Mouse (Mus musculus): ENCODE data around the gene Mfsd12.
A peak's percentile ranks its signal among the peaks of the same experiment; 100 is the strongest.

Mfsd12 gene

DNA sequence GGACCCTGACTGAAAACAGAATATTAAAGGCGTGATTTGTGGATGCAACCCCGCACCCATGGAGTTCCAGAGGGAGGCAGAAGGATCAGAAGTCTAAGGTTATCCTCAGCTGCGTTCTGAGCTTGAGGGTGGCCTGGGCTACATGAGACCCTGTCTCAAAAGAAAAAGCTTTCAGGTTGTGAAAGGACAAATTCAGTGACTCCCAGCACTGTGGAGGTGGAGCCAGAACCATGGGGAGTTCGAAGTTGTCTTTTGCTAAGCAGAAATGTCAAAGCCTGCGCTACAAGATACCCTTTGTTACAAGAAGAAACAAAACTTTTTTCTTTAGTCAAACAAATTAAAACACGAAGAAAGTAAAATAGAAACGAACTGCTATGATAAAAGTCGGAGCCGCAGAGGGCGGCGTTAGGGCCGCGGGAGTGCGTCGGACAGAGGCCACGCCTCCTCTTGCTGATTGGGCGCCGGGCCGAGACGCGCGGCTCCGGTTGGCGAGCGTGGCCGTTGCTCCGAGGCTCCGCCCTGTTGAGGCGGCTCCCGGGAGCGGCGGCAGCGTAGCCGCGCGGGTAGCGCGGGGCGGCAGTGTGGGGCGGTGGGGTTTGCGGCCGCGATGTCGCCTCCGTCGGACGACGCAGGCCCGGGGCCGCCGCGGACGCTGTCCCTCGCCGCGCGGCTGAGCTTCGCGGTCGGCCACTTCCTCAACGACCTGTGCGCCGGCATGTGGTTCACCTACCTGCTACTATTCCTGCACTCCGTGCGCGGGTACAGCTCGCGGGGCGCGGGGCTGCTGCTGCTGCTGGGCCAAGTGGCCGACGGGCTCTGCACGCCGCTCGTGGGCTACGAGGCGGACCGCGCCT lies at the start of gene Mfsd12:
Mfsd12 (plus strand) TSS at position 501 of the 854 bp plus-strand sequence.
- DNase-seq (ENCODE audit: low read depth, low spot score) = no peak

DNA sequence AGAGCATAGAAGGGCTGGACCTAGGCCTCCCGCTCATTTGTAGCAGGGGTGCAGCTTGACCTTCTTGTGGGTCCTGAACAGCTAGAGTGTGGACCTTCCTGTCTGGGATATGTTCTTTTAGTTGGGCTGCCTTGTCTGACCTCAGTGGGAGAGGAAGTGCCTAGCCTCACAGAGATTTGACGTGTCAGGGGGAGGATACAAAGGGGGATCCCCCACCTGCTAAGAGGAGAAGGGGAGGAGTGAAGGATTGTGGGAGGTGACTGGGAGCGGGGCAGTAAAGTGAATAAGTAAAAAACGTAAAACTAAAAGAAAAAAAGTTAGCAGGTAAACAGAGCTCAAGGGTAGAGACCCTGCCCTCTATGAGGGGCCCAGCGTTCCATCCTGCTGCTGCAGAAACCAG lies 47.7 kb upstream of the Mfsd12 start:
- no peak for DNase-seq (ENCODE audit: low read depth, low spot score)

DNA sequence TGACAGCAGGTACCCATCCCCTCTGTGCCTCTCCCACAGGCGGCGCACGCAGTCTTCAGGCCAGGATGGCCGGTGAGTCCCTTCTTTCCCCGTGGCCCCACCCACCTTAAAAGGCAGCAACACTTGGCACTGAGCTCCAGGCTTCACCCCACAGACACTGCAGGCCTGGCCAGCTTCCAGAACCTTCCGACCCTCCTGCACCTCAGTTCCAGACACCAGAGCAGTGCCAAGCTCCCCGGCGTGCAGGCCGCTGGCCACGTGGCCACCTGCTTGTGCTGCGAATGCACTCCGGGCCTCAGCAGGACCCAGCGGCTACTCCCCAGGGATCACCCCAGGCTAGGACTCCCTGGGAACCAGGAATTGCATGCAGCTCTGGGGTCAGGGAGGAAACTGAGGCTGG lies 43.7 kb upstream of the Mfsd12 start:
- DNase-seq (ENCODE audit: low read depth, low spot score) = no peak

DNA sequence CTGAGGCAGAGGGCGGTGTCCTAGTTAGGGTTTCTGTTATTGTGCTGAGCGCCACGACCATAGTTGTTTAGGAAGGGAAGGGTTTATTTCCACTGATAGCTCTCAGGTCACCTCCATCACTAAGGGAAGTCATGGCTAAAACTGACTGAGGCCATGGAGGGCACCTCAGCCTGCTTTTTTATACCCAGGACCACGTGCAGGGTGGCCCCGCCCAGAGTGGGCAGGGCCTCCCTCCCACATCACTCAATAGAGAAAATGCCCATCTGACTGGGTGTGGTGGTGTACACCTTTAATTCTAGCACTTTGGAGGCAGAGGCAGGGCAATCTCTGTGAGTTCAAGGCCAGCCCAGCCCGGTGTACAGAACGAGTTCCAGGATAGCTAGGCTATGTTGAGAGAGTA lies 43.1 kb upstream of the Mfsd12 start:
- DNase-seq (ENCODE audit: low read depth, low spot score) = no peak

DNA sequence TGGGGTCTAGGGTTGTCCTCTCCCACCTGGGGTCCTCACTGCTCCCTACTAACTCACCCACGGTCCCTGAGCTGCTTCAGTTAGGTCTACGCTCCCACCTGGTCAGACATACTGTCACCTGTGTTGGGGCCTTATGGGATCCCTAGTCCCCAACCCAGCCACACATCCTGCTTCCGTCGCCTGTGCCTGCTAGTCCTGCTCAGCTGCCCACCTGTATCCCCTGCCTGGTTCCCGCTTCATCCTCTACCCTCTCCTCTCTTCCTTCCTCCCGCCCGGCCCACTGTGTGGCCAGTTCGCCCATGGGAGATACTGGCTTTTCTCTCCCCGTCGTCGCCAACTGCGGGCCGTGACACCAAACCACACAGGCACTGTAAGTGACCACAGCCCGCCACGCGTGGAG lies 41.7 kb upstream of the Mfsd12 start:
- no peak for DNase-seq (ENCODE audit: low read depth, low spot score)

DNA sequence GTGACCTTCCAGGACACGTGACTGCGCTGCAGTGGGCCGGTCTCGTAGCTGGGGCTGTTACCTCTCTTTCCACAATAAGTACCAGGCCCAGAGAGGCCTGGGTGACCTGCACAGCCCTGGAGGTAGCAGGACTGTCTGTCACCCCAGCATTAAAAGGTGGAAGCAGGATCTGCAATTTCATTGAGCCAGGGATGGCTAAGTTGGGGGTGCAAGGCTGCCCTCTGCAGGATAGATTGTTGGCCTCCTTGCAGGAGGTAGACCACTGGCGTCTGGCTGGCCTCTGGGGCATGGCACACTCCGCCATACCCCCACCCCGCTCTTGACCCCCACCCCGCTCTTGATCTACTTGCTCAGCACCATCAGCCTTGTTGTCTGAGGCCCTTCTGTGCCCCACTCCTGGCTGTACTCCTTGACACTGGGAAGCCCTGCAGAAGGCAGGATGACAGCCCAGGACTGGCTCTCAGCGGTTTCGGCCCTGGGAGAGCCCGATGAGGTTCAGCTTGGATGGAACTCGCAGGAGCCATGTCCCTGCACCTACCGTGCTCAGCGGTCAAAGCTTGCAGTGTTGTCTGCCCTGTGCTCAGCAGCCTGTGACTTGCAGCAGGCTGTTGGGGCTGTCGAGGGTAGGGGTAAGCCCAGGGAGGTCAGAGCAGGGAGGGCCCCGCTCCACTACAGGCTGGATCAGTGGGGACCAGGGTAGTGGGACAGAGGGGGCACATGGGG lies 40.8 kb upstream of the Mfsd12 start:
- DNase-seq (ENCODE audit: low read depth, low spot score) = no peak

DNA sequence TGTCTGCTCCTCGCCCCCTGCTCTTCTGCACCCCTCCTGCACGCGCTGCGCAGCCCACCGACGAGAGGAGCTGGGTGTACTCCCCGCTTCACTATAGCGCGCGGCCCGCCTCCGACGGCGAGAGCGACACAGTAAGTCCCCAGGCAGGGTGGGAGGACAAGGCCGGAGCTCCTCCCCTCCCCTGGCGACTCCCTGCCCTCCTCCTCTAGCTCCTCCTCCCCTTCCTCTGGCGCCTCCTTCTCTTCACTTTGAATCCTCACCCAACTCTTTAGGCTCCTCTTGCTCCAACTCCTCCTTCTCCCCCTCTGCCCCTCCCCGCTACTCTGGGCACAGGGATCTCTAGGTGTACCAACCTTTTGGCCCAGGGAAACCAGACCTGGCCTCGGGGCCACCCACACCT lies 40.0 kb upstream of the Mfsd12 start:
- DNase-seq (ENCODE audit: low read depth, low spot score) = peak; percentile 53

DNA sequence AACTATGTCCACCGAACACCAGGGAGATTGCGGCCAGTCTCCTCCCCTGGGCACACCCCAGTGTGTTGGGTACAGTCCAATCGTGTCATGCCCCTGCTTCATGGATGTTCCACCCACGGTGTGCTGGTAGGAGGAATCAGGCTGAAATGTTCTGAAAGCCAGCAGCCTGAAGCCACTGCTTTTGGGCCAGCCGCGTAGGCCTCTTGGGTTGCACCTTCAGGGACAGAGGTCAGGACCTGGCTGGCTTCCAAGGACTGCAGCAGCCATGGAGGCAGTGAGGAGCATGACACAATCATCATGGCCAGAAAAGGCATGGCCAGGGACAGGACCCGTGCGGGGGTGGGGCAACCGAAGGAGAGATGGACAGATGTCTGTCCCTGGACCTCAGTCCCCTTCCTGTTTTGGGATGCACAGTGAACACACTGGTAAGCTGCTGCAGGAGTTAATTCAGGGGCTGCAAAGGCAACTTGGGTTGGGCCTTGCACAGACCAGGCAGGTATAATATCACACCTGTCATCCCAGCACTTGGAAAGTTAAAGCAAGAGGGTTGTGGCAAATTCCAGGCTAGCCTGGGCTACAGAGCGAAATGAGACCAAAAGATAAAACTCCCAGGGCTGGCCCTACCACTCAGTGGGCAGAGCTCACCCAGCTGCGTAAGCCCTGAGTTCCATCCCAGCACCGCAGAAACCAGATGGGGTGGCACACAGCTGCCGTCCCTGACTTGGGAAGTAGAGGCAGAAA lies 38.5 kb upstream of the Mfsd12 start:
- no peak for DNase-seq (ENCODE audit: low read depth, low spot score)

DNA sequence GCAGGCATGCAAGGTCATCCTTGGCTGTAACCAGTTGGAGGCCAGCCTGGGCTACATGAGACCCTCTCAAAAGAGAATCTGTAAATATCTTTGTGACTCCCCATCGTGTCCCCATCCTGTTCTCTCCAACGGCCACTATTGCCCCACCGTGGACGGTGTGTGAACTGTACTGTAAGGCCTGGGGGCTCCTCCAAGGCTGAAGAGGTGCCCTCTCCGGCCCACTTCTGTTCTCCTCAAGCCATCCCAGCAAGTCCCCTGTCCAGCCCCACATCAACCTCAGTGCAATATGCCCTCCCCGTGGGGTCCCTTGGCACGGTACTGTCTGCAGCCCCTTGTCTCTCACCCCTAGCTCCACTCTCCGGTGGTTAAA lies 38.0 kb upstream of the Mfsd12 start:
- no peak for DNase-seq (ENCODE audit: low read depth, low spot score)

DNA sequence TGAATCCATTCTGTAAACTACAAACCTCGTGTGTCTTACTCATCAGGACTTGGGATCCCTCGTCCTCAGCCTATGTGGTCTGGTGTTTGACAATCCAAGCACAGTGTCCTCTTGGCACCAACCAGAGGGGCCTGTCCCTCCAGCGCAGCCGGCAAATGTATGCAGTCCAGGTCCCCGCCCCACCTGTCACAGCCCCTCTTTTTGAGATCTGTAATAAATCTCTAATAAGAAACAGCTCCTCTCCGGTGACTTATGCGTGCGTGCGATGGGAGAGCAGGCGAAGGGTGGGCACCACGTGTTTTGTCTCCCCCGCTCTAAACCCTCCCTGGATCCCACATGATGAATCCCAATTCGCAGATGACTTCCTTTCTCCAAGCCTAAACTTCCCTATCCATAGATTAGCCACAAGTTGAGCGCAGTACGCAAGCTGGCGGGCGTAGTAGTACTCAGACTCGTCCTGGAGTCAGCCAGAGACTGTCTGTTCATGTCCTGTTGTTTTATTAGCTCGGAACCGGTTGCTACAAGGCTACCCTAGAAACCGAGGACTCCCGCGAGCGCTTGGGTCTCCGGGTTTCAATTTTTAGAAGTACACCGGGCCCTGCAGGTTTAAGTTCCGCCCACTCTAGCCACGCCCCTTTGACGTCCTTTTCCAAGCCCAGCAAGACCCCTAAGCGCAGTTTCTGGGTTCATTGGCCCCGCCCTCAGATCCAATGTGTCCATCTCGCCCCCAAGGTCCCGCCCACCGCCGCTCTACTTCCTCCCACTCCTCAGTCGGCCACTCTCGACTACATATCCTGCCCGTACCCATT lies 37.3 kb upstream of the Mfsd12 start:
- peak; percentile 96 for DNase-seq (ENCODE audit: low read depth, low spot score)

DNA sequence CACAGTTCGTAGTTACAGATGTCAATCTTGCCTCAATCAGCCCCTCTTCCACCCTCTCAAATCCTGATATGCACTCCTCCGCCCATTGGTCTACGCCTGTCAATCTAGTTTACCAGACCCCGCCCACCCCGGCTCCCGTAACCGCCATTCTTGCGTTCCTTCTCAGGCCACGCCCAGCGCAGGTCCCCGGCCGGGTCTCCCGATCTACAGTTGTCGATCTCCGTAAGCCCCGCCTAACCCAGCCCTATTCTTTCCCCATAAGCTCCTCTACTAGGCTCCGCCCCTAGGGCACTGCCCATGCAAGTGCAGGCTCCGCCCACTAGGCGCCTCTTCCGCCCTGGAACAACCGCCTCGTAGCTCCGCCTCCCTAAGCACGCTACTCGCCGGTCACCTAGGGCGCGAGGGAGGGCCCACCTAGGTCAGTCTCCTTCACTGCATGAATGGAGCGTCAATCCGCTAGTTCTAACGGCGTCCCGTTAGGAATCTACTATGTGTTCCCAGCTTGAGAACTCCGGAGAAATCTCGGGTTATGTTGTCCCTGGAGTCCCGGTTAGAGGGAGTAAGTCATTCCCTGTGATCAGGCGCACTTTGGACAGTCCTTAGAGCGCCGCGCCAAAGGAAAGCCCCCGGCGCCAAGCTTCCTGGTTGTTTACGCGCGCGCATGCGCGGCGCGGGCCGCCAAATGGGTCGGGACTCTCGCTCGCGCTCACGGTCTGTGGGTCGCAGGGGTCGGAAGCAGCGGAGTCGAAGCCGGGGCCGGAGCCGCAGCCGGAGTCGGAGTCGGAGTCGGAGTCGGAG lies 36.5 kb upstream of the Mfsd12 start, which contains the start of gene Cactin:
Cactin (plus strand) TSS at position 554 of the 798 bp plus-strand sequence.
- DNase-seq (ENCODE audit: low read depth, low spot score) = peak; percentile 100

DNA sequence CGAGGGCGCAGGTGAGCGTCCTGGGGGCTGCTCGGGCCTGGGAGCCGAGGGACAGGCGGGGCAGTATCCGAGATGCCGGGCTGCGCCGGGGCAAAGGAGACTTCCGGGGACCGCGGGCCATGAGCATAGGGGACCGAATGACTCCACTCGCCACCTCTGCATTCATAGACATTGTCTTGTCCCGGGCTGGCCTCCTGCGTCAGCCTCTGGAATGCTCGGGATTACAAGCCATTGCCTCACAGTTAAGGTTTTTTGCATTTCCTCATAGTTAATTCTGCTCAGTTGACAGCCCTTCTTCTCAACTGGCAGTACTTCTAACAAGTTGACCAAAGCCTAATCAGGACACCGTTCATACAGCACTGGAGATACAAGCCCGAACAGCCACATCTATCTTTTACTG lies 35.9 kb upstream of the Mfsd12 start:
- no peak for DNase-seq (ENCODE audit: low read depth, low spot score)

DNA sequence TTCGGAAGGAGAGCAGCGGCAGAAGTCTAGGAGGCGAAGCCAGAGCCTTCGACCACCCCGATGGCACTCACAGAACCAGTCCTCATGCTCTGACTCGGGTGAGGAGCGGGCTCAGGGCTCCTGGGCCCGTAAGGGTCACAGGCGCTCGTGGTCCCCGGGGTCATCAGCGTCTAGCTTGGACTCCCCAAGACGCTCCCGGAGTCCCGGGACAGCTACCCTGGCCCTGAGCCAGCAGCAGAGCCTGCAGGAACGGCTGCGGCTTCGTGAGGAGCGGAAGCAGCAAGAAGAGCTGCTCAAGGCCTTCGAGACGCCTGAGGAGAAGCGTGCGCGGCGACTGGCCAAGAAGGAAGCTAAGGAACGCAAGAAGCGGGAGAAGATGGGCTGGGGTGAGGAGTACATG lies 34.8 kb upstream of the Mfsd12 start:
- DNase-seq (ENCODE audit: low read depth, low spot score) = no peak

DNA sequence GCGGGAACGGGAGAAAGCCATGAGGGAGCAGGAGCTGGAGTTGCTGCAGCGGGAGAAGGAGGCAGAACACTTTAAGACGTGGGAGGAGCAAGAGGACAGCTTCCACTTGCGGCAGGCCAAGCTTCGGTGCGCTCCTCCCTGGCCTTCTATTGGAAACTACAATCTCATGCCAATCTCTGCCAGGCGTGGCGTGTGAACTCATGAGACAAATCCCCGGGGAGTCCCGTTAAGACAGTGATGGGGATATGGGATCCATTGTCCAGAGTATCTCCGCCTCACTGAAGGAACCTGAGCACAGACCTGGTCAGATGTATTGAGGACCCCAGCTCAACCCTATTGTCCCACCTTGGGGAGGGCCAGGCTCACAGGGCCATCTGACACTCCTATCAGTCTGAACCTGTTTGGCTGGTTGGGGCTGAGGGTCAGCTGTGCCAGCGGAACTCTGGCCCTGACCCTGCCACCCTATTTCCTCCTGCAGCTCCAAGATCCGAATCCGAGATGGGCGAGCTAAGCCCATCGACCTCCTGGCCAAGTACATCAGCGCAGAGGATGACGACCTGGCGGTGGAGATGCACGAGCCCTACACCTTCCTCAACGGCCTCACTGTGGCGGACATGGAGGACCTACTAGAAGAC lies 34.0 kb upstream of the Mfsd12 start:
- DNase-seq (ENCODE audit: low read depth, low spot score) = no peak

DNA sequence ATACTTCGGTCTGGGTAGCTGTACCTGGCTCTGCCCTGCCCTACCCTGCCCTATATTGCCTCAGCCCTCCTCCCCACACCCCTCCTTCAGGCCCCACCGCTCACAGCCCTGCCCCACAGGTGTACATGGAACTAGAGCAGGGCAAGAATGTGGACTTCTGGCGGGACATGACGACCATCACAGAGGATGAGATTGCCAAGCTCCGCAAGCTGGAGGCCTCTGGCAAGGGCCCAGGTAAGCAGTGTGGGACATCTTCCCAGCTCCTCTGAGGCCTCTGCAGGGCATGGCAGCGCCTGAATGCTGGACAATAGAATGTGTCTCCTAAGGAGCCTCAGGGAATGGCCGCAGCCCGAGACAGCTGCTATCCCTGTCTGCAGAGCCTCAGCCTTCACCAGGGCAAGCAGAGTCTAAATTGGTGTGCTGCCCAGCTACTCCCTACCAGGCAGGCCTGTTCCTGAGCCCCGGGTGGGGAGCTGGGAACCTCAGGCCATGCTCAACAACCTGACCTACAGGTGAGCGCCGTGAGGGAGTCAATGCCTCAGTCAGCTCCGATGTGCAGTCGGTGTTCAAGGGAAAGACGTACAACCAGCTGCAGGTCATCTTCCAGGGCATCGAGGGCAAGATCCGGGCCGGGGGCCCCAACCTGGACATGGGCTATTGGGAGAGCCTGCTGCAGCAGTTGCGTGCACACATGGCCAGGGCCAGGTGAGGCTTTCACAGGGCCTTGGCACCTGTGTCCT lies 33.3 kb upstream of the Mfsd12 start:
- no peak for DNase-seq (ENCODE audit: low read depth, low spot score)

DNA sequence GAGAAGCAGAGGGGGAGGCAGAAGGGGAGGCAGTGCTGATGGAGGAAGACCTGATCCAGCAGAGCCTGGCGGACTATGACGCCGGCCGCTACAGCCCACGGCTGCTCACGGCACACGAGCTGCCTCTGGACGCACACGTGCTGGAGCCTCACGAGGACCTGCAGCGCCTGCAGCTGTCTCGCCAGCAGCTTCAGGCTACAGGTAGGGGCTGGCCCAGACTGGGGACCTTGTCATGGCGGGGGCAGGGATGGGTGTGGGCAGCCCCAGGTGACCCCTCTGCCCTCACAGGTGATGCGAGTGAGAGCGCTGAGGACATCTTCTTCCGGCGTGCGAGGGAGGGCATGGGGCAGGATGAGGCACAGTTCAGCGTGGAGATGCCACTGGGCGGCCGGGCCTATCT lies 32.1 kb upstream of the Mfsd12 start:
- DNase-seq (ENCODE audit: low read depth, low spot score) = no peak

DNA sequence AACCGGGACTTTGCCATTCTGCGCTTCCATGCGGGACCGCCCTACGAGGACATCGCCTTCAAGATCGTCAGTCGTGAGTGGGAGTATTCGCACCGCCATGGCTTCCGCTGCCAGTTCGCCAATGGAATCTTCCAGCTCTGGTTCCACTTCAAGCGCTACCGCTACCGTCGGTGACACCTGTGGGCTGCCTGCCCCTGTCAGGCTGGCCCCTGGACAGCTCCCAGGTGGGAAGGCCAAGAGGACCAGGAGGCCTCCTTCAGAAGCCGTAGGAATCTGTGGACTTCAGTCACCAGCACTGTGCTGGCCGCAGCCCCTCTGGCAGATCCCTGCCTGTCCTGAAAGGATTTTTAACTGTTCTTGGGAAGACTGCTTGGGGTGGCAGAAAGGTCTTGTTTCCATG lies 31.5 kb upstream of the Mfsd12 start:
- DNase-seq (ENCODE audit: low read depth, low spot score) = no peak

DNA sequence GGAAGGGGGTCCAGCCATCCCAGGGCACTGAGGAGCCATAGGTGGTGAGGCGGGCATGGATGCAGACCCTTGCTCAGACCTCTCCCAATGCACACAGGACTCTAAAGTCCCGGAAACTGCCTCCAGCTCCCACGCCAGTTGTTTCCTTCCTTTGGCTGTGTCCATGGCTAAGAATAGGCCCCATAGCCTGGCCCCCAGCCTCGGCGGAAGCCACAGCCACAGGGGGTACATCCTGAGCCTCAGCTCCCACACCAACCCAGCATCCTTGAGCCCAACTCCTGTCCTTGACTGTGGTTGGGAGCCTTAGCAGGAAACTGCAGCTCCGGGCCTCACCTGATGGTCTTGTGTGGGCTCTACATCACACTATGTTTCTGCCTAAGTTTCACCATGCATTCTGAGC lies 30.4 kb upstream of the Mfsd12 start:
- no peak for DNase-seq (ENCODE audit: low read depth, low spot score)

DNA sequence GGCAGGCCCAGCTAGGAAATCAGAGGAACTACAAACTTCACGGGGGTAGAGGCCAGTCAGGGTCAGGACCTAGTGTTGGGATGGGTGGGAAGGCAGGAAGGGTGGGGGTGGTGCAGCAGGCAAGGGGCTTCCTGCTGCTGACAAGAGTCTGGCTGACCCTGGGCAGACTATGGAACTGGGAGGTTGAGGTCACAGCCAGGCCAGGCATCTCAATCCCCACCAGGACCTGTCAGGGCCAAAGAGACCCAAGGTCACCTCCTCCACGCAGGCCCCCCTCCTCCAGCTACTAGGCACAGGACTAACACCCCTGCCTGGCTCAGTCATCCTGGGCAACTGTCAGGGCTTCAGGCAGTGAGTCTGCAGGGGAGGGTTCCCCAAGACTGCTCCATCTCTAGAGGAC lies 29.3 kb upstream of the Mfsd12 start:
- DNase-seq (ENCODE audit: low read depth, low spot score) = no peak

DNA sequence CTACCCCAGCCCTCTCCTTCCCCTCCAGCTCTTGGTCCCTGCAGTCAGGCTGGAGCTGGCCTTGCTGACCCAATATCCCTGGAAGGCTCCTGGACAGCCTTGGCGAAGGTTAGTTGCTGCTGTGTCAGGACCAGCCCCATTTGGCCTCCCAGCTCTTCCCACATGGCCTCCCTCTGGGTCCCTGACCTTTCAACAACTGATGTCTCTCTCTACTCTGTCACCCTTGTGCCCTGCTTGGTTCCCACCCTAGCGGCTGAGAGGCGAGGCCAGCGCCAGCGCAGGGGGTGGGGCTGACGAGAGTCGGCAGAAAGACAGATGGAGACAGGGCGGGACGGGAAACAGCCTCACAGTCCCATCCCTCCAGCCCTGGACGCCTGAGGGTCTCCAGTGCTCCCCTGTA lies 28.9 kb upstream of the Mfsd12 start, which contains the start of gene Tbxa2r:
Tbxa2r (plus strand) TSS at position 346 of the 400 bp plus-strand sequence.
- no peak for DNase-seq (ENCODE audit: low read depth, low spot score)

Measured in WW6 (cell line).